Mouse (Mus musculus) testis, adult 2 months (tissue): Measurements from ENCODE around the gene S1pr2.

Source experiments
- CTCF ChIP-seq: fragments of 200-500 bp; IDR thresholded peaks from 2 replicates; pipeline ENCODE4 v1.5.1; 2012; ENCODE audit warnings: low read depth, mild to moderate bottlenecking, inconsistent platforms, low read length, moderate library complexity; ENCODE audit not compliant: control insufficient read depth, insufficient read depth, insufficient replicate concordance
- POLR2A ChIP-seq: fragments of 200-500 bp; IDR thresholded peaks from 2 replicates; pipeline ENCODE4 v1.6.1; 2012; ENCODE audit warnings: low read depth, mild to moderate bottlenecking, inconsistent platforms, low read length, moderate library complexity; ENCODE audit not compliant: control insufficient read depth

DNA sequence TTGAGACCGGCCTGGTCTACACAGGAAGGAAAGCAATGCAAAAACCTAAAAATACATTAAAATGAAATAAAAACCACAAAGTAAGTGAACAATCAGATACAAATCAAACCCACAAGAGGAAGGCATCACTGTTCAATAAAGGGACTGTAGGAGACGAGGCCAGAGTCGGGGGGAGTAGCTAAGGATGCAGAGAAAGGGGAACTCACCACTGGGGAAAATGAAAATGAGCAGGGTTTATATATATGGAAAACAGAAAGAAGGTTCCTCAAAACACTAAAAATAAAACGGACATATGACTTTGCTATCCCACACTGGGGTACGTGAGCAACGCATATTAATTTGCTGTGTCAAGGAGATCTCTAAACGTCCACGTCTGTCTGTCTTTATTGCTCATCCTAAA, 20.5 kb upstream of the S1pr2 start:
- no peak for TF ChIP-seq CTCF
- TF ChIP-seq POLR2A, result no peak
